10 mouse cellular contexts compared by ENCODE assay signal in the genomic region with DNA sequence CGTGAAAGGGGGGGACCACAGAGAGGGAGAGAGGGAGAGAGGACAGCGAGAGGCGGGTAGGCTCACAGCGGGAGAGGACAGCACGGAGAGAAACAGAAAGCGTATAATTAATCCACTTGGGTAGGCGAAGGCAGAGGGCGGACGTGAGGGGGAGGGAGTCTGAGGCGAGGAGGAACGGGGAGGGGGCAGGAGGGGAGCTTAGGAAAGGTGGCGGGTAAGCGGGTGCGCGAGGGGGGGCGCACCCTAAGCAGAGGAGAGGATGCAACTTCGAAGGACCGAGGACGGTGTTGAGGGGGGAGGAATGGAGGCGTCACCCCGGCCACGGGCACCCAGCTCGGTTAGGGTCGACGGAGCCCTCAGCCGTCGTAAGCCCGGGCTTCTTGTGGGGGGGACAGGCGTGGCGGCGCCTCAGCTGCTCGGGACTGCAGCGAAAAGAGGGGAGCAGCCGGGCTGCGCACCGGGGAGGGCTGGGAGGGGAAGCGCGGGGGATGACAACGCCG. TPM values are rescaled to one million over a fixed set of nuclear protein-coding genes. Genes with fewer than 3 reads are reported as not detected.
A peak's percentile ranks its signal among the peaks of the same experiment; 100 is the strongest.
DNase-seq lines count a peak whose midpoint lies in the region; ATAC-seq and TF ChIP-seq lines count a peak whose summit lies in the region.
"Had no signal": no experiment of that assay in that cellular context is flagged by ENCODE, and none has a peak within 500 bp of the region (broad histone marks: within the 10 kb centered on the region; RNA-seq: fewer than 3 reads in every experiment).

No protein-coding gene starts in this region.

- H3K4me1 ChIP-seq in heart, embryonic 10.5 days: peaks cover 44% of the 10 kb centered on the region
- peaks cover 24% of the 10 kb centered on the region for H3K4me1 ChIP-seq in forebrain, embryonic 13.5 days
- H3K4me1 ChIP-seq in liver, embryonic 14.5 days (replicated peaks; ENCODE audit: control insufficient read depth in 2 of 2, insufficient read depth in 2 of 2, low read length in 1 of 2): no peaks in the 10 kb centered on the region

- no peak for TF ChIP-seq CTCF in liver, embryonic 14.5 days (IDR thresholded peaks at IDR 0.05; ENCODE audit: low read depth)

- WGBS in heart, embryonic 10.5 days: under 1% methylated on average over 39 of the region's 40 CpGs
- WGBS in forebrain, embryonic 13.5 days: 1% methylated on average over 37 of the region's 40 CpGs
- WGBS in liver, embryonic 14.5 days (ENCODE audit: insufficient replicate concordance): under 1% methylated on average over 39 of the region's 40 CpGs

- H3K27ac ChIP-seq in heart, embryonic 10.5 days: peak overlapping the region; percentile 99
- no peak overlapping the region for H3K27ac ChIP-seq in forebrain, embryonic 13.5 days
- no peak overlapping the region for H3K27ac ChIP-seq in liver, embryonic 14.5 days

- peaks cover 100% of the 10 kb centered on the region for H3K27me3 ChIP-seq in heart, embryonic 10.5 days (ENCODE audit: insufficient read depth, poor library complexity, severe bottlenecking)
- H3K27me3 ChIP-seq in forebrain, embryonic 13.5 days: peaks cover 99% of the 10 kb centered on the region
- H3K27me3 ChIP-seq in liver, embryonic 14.5 days (ENCODE audit: control insufficient read depth, insufficient read depth, low read length): peaks cover 96% of the 10 kb centered on the region

- intact Hi-C loops in heart, postnatal 36 days (cut with DNase I): no loop called here

- ATAC-seq in forebrain, embryonic 13.5 days: peak; percentile 20
- no peak for ATAC-seq in liver, embryonic 14.5 days (ENCODE audit: insufficient read depth)
- no peak for ATAC-seq in monocyte, adult 5-6 weeks (replicated peaks; ENCODE audit: insufficient number of reproducible peaks, low FRiP score, low TSS enrichment, poor library complexity, severe bottlenecking)

- peak overlapping the region; percentile 60 for H3K4me2 ChIP-seq in forebrain, embryonic 13.5 days
- peak overlapping the region; percentile 29 for H3K4me2 ChIP-seq in liver, embryonic 14.5 days (ENCODE audit: low read depth)

- 0 out of 2 replicates have a peak overlapping the region, but pooled peaks have one; percentile 16 for H3K9ac ChIP-seq in forebrain, embryonic 13.5 days
- H3K9ac ChIP-seq in liver, embryonic 14.5 days (replicated peaks): peak overlapping the region; percentile 31; the same call in 1 of the 2 replicates

- DNase-seq in heart, embryonic 10.5 days (ENCODE audit: low spot score): no peak
- DNase-seq in heart, postnatal 36 days: no peak
- peak; percentile 11 for DNase-seq in CD4-positive helper T cell, adult 2 months (ENCODE audit: low read depth, low spot score)
- no peak for DNase-seq in liver, embryonic 14.5 days (ENCODE audit: low read depth in 3 of 3, low spot score in 3 of 3)
- DNase-seq in MN1 (ENCODE audit: low spot score): no peak
- no peak for DNase-seq in spleen, postnatal 10 days (ENCODE audit: low spot score in 2 of 2)

- no peak for TF ChIP-seq EP300 in liver, embryonic 14.5 days (IDR thresholded peaks at IDR 0.05; ENCODE audit: low read depth)

- no peaks in the 10 kb centered on the region for H3K9me3 ChIP-seq in heart, embryonic 10.5 days
- no peaks in the 10 kb centered on the region for H3K9me3 ChIP-seq in forebrain, embryonic 13.5 days (replicated peaks)
- H3K9me3 ChIP-seq in liver, embryonic 14.5 days (ENCODE audit: control insufficient read depth, low read length): no peaks in the 10 kb centered on the region

- peaks cover 32% of the 10 kb centered on the region for H3K36me3 ChIP-seq in heart, embryonic 10.5 days
- no peaks in the 10 kb centered on the region for H3K36me3 ChIP-seq in forebrain, embryonic 13.5 days (ENCODE audit: poor library complexity, severe bottlenecking)
- no peaks in the 10 kb centered on the region for H3K36me3 ChIP-seq in liver, embryonic 14.5 days (replicated peaks; ENCODE audit: control insufficient read depth, insufficient read depth, low read depth)
- H3K36me3 ChIP-seq: G1E had no signal

- H3K4me3 ChIP-seq in heart, embryonic 10.5 days: peak overlapping the region; percentile 83
- peak overlapping the region; percentile 40 for H3K4me3 ChIP-seq in forebrain, embryonic 13.5 days
- H3K4me3 ChIP-seq in liver, embryonic 14.5 days (ENCODE audit: insufficient read depth in 1 of 2, low read depth in 2 of 2, low read length in 2 of 2): peak overlapping the region; percentile 35 to 50

RNA-seq across cellular contexts. Expression of a gene that starts 7.9 kb away (rescaled TPM):
- polyA plus RNA-seq in heart, embryonic 10.5 days (2016; fragmentation: Nextera tagmentation; extraction: Ambion mirVana): 962 and 991 TPM in 2 replicates
- total RNA-seq in heart, postnatal 36 days (2021): 10 to 100 TPM; 78.1 to 89.2 TPM
- polyA plus RNA-seq in forebrain, embryonic 13.5 days (2015; fragmentation: Nextera tagmentation; extraction: Ambion mirVana): 56.6 and 57.6 TPM in 2 replicates
- polyA plus RNA-seq in liver, embryonic 14.5 days (2012; rRNA removed): 904 and 960 TPM in 2 replicates
- 416 and 496 TPM in 2 replicates for polyA plus RNA-seq in liver, embryonic 14.5 days (2014; fragmentation: Nextera tagmentation; extraction: Ambion mirVana)
- total RNA-seq in monocyte, adult 5-6 weeks (2017): 0.21 TPM in 1 of 3 replicates, not detected in the others
- total RNA-seq: granulocyte monocyte progenitor cell, adult 5-6 weeks had no signal
- polyA plus RNA-seq: G1E had no signal

RNA-seq across cellular contexts. Expression of a gene that starts 11.0 kb away (rescaled TPM):
- polyA plus RNA-seq in heart, embryonic 10.5 days (2016; fragmentation: Nextera tagmentation; extraction: Ambion mirVana): 0.17 and 0.34 TPM in 2 replicates
- total RNA-seq in heart, postnatal 36 days (2021): under 1 TPM in 1 of 2 experiments, not detected in 1; 0.08 TPM
- 0.05 TPM in 1 of 2 replicates, not detected in the other for polyA plus RNA-seq in forebrain, embryonic 13.5 days (2015; fragmentation: Nextera tagmentation; extraction: Ambion mirVana)
- polyA plus RNA-seq in liver, embryonic 14.5 days (2012; rRNA removed): 0.02 and 0.06 TPM in 2 replicates
- polyA plus RNA-seq in liver, embryonic 14.5 days (2014; fragmentation: Nextera tagmentation; extraction: Ambion mirVana): not detected in 2 replicates
- total RNA-seq in monocyte, adult 5-6 weeks (2017): not detected in 3 replicates
- total RNA-seq: granulocyte monocyte progenitor cell, adult 5-6 weeks had no signal
- polyA plus RNA-seq: G1E had no signal
